Mouse (Mus musculus) v-Abl transformed pro-B cells (cell line): ENCODE measurements at regions not wholly inside any gene's neighbourhood (a gene's known extent, or its start where the extent isn't known, plus 50 kb on each side); places are given as distances from the start of the nearest gene placed in this dataset.

ENCODE experiments used
- in situ Hi-C, 2 experiments: fragments of 400-800 bp; cut with MboI; formaldehyde crosslinking; loops; one replicate each; pipeline ENCODE4 v1.15.1; 2025; ENCODE audit not compliant: unreplicated experiment in 2 of 2

DNA sequence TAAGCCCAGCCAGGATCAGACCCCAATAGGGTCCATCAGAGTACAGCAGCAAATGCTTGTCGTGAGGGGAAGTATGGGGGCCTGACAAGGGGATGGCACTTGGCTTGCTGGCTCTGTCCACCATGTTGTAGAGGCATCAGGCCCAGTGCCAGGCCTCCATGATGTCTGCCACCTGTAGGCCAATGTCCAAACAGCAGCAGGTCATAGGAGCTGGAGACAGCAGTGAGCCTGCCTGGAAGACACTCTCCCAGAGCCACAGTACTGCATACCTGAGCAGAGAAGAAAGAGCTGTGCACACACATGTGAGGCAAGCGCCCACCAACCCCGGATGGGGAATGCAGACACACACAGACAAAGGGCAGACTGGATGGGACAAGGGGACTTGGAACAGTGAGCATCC is 55.4 kb upstream of the Slc22a12 start:
- in situ Hi-C loops: no loop called here

DNA sequence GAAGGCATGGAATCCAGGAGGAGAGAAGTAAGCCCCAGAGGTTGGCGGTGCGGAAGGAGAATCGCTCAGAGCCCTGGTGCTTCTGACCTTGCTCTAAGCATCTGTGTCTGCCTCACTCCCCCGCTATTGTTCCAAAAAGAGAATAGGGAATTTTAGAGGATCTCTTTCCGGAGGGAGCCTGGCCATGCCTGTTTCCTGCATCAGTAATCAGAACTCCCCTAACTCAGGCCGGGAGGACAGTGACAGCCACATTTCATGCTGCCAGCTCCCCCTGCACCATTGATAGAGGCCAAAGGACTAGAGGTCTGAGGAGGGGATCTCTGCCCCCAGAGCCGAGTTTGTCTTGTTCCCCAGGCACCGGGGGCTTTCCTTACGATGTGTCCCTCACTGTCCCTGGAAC is 53.0 kb upstream of the Slc22a12 start:
- in situ Hi-C loops: no loop called here
